Comparison of ENCODE assay signal across 8 mouse cellular contexts in genomic region chr19:5636571-5637041, GRCm38 (mm10). TPM values are rescaled to one million over a fixed set of nuclear protein-coding genes. Genes with fewer than 3 reads are reported as not detected.
DNase-seq lines count a peak whose midpoint lies in the region; ATAC-seq and TF ChIP-seq lines count a peak whose summit lies in the region.

No protein-coding gene starts in this region.

- TF ChIP-seq CTCF in testis, adult 2 months (IDR thresholded peaks at IDR 0.05; ENCODE audit: control insufficient read depth, insufficient read depth, insufficient replicate concordance, low read depth, low read length), result no peak
- no peak for TF ChIP-seq CTCF in lung, embryonic 14.5 days (IDR thresholded peaks at IDR 0.05; ENCODE audit: low read depth)
- no peak; the same call in 1 of the 2 replicates for TF ChIP-seq CTCF in small intestine, adult 2 months (IDR thresholded peaks at IDR 0.05; ENCODE audit: extremely low read depth, insufficient read length, insufficient replicate concordance, low read depth, low read length)

- ATAC-seq in forebrain, embryonic 13.5 days, result no peak; the same call in 1 of the 2 replicates
- no peak; the same call in 1 of the 2 replicates for ATAC-seq in lung, embryonic 14.5 days (ENCODE audit: insufficient read depth)

- no peak for DNase-seq in testis, postnatal 14 days (ENCODE audit: low spot score)
- peak; percentile 79 for DNase-seq in induced T-regulatory cell, adult 2 months (ENCODE audit: low read depth)
- DNase-seq in lung, embryonic 14.5 days, result peak; percentile 7
- DNase-seq in adrenal gland, adult (ENCODE audit: inconsistent age in 2 of 2, low spot score in 1 of 2), result no peak
- no peak for DNase-seq in cerebellum, adult 11-12 months

- peak overlapping the region; percentile 87 for H3K4me3 ChIP-seq in testis, adult 2 months (ENCODE audit: control insufficient read depth, low read depth, low read length)
- H3K4me3 ChIP-seq in forebrain, embryonic 13.5 days, result peak overlapping the region; percentile 81
- peak overlapping the region; percentile 78 for H3K4me3 ChIP-seq in lung, embryonic 14.5 days (ENCODE audit: low read depth, low read length)
- H3K4me3 ChIP-seq in small intestine, adult 2 months (ENCODE audit: low read depth, low read length), result peak overlapping the region; percentile 87

- no peaks in the 10 kb centered on the region; the same call in 1 of the 2 replicates for H3K36me3 ChIP-seq in testis, adult 2 months (ENCODE audit: control insufficient read depth, insufficient read depth, low read length)
- H3K36me3 ChIP-seq in forebrain, embryonic 13.5 days (ENCODE audit: poor library complexity, severe bottlenecking), result peaks cover 30% of the 10 kb centered on the region
- peaks cover 31% of the 10 kb centered on the region for H3K36me3 ChIP-seq in lung, embryonic 14.5 days (ENCODE audit: insufficient read depth)
- H3K36me3 ChIP-seq in small intestine, adult 2 months (ENCODE audit: control insufficient read depth, insufficient read depth, low read length), result peaks cover 26% of the 10 kb centered on the region

- H3K9ac ChIP-seq in forebrain, embryonic 13.5 days, result peak overlapping the region; percentile 81
- peak overlapping the region; percentile 89 for H3K9ac ChIP-seq in lung, embryonic 14.5 days

- peaks cover 8% of the 10 kb centered on the region for H3K4me1 ChIP-seq in testis, adult 2 months (ENCODE audit: control insufficient read depth, insufficient read depth, low read length)
- H3K4me1 ChIP-seq in forebrain, embryonic 13.5 days, result peaks cover 26% of the 10 kb centered on the region
- H3K4me1 ChIP-seq in lung, embryonic 14.5 days (ENCODE audit: insufficient read depth), result peaks cover 12% of the 10 kb centered on the region
- peaks cover 11% of the 10 kb centered on the region for H3K4me1 ChIP-seq in small intestine, adult 2 months (ENCODE audit: control insufficient read depth, insufficient read depth, insufficient read length, low read length)

- H3K4me2 ChIP-seq in forebrain, embryonic 13.5 days, result peak overlapping the region; percentile 84
- peak overlapping the region; percentile 94 for H3K4me2 ChIP-seq in lung, embryonic 14.5 days

- WGBS in forebrain, embryonic 13.5 days, result 39% methylated on average over 12 of the region's 12 CpGs
- WGBS in lung, embryonic 14.5 days, result 38% methylated on average over 12 of the region's 12 CpGs
- 5% methylated on average over 12 of the region's 12 CpGs for WGBS in small intestine, adult 2 months

- no peak for TF ChIP-seq POLR2A in testis, adult 2 months (IDR thresholded peaks at IDR 0.05; ENCODE audit: control insufficient read depth, low read depth, low read length)
- no peak for TF ChIP-seq POLR2A in small intestine, adult 2 months (IDR thresholded peaks at IDR 0.05; ENCODE audit: low read depth, low read length)

- no peaks in the 10 kb centered on the region for H3K27me3 ChIP-seq in testis, adult 2 months (ENCODE audit: control insufficient read depth, insufficient read depth, low read length)
- H3K27me3 ChIP-seq in forebrain, embryonic 13.5 days, result no peaks in the 10 kb centered on the region
- H3K27me3 ChIP-seq in lung, embryonic 14.5 days (ENCODE audit: insufficient read depth, low read length), result no peaks in the 10 kb centered on the region
- no peaks in the 10 kb centered on the region for H3K27me3 ChIP-seq in small intestine, adult 2 months (ENCODE audit: control insufficient read depth, insufficient read depth, low read length)

- H3K9me3 ChIP-seq in forebrain, embryonic 13.5 days (replicated peaks), result no peaks in the 10 kb centered on the region
- H3K9me3 ChIP-seq in lung, embryonic 14.5 days (ENCODE audit: low read depth, low read length), result no peaks in the 10 kb centered on the region

- peak overlapping the region; percentile 92 for H3K27ac ChIP-seq in testis, adult 2 months (ENCODE audit: control insufficient read depth, insufficient read depth, low read depth, low read length)
- peak overlapping the region; percentile 92 for H3K27ac ChIP-seq in forebrain, embryonic 13.5 days
- peak overlapping the region; percentile 95 for H3K27ac ChIP-seq in lung, embryonic 14.5 days (ENCODE audit: low read depth)
- peak overlapping the region; percentile 94 for H3K27ac ChIP-seq in small intestine, adult 2 months (ENCODE audit: insufficient read depth, low read depth, low read length)

RNA-seq across cellular contexts. Expression of gene Rela, which starts 0.7 kb away (rescaled TPM):
- 42.5 and 44.5 TPM in 2 replicates for polyA plus RNA-seq in testis, adult 2 months (2012; rRNA removed)
- polyA plus RNA-seq in forebrain, embryonic 13.5 days (2015; fragmentation: Nextera tagmentation; extraction: Ambion mirVana), result 33.4 and 34.4 TPM in 2 replicates
- polyA plus RNA-seq in lung, embryonic 14.5 days (2014; fragmentation: Nextera tagmentation; extraction: Ambion mirVana), result 52.3 and 54.2 TPM in 2 replicates
- 35.8 and 61.0 TPM in 2 replicates for polyA plus RNA-seq in small intestine, adult 2 months (2012; rRNA removed)

RNA-seq across cellular contexts. Expression of gene Kat5, which starts 26.6 kb away (rescaled TPM):
- polyA plus RNA-seq in testis, adult 2 months (2012; rRNA removed), result 108 and 120 TPM in 2 replicates
- 72.7 and 80.7 TPM in 2 replicates for polyA plus RNA-seq in forebrain, embryonic 13.5 days (2015; fragmentation: Nextera tagmentation; extraction: Ambion mirVana)
- polyA plus RNA-seq in lung, embryonic 14.5 days (2014; fragmentation: Nextera tagmentation; extraction: Ambion mirVana), result 25.5 and 33.4 TPM in 2 replicates
- polyA plus RNA-seq in small intestine, adult 2 months (2012; rRNA removed), result 19.0 and 40.4 TPM in 2 replicates

RNA-seq across cellular contexts. Expression of gene Sipa1, which starts 26.9 kb away (rescaled TPM):
- 5.5 and 9.4 TPM in 2 replicates for polyA plus RNA-seq in testis, adult 2 months (2012; rRNA removed)
- 9.4 and 11.0 TPM in 2 replicates for polyA plus RNA-seq in forebrain, embryonic 13.5 days (2015; fragmentation: Nextera tagmentation; extraction: Ambion mirVana)
- 40.4 and 49.3 TPM in 2 replicates for polyA plus RNA-seq in lung, embryonic 14.5 days (2014; fragmentation: Nextera tagmentation; extraction: Ambion mirVana)
- 35.1 and 54.0 TPM in 2 replicates for polyA plus RNA-seq in small intestine, adult 2 months (2012; rRNA removed)

RNA-seq across cellular contexts. Expression of gene Rnaseh2c, which starts 34.9 kb away (rescaled TPM):
- polyA plus RNA-seq in testis, adult 2 months (2012; rRNA removed), result 27.3 and 36.7 TPM in 2 replicates
- polyA plus RNA-seq in forebrain, embryonic 13.5 days (2015; fragmentation: Nextera tagmentation; extraction: Ambion mirVana), result 146 and 170 TPM in 2 replicates
- polyA plus RNA-seq in lung, embryonic 14.5 days (2014; fragmentation: Nextera tagmentation; extraction: Ambion mirVana), result 138 and 145 TPM in 2 replicates
- 47.0 and 68.0 TPM in 2 replicates for polyA plus RNA-seq in small intestine, adult 2 months (2012; rRNA removed)

RNA-seq across cellular contexts. Expression of gene Map3k11, which starts 51.9 kb away (rescaled TPM):
- 24.6 and 31.8 TPM in 2 replicates for polyA plus RNA-seq in testis, adult 2 months (2012; rRNA removed)
- polyA plus RNA-seq in forebrain, embryonic 13.5 days (2015; fragmentation: Nextera tagmentation; extraction: Ambion mirVana), result 11.3 and 11.7 TPM in 2 replicates
- polyA plus RNA-seq in lung, embryonic 14.5 days (2014; fragmentation: Nextera tagmentation; extraction: Ambion mirVana), result 36.6 TPM in 2 replicates
- polyA plus RNA-seq in small intestine, adult 2 months (2012; rRNA removed), result 65.8 and 169 TPM in 2 replicates

Comparison
In these comparisons a context has a peak if more than half of its experiments do, and no peak if none do; other contexts are left out.
1. DNase-seq: peak in induced T-regulatory cell, adult 2 months (single experiment) and lung, embryonic 14.5 days (single experiment); none in testis, postnatal 14 days (single experiment), adrenal gland, adult (0 of 2) and cerebellum, adult 11-12 months (single experiment).
2. Peak in every context shown above with its lines, with median percentiles within 50 percentile points of each other: H3K27ac ChIP-seq and H3K4me3 ChIP-seq.